Mouse (Mus musculus) frontal cortex, postnatal 36 days (tissue): ENCODE data around the gene Notch3.
"Not testable (repeated sequence)": the region's sequence is repeated elsewhere in the genome, so short reads cannot be mapped to it uniquely, and the experiment has no call there.

ENCODE experiments used
- DNase-seq, 2 experiments: peaks; one replicate each; pipeline ENCODE4 v3.0.0; 2022; ENCODE audit warnings: low spot score in 2 of 2

Gene Notch3

DNA sequence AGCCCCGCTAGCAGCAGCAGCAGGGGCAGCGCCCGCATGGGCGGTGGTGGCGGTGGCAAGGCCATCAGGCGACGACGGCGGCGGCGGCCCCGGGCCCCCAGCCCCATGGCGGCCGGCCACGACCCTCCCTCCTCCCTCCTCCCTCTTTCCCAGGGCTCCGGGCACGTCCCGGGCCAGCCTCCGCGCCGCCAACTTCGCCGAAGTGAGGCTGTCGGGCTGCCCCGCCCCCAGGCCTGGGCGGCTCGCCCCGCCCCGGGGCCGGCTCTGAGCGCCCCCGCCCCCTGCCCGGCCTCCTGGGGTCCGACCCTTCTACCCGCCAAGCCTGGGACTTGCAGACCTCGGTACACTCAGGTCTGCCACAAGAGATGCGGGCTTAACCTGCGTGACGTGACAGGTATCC is at the start of gene Notch3:
Gene Notch3, minus strand, starts transcription at position 166 of the 400 bp plus-strand sequence.
- DNase-seq = no peak

DNA sequence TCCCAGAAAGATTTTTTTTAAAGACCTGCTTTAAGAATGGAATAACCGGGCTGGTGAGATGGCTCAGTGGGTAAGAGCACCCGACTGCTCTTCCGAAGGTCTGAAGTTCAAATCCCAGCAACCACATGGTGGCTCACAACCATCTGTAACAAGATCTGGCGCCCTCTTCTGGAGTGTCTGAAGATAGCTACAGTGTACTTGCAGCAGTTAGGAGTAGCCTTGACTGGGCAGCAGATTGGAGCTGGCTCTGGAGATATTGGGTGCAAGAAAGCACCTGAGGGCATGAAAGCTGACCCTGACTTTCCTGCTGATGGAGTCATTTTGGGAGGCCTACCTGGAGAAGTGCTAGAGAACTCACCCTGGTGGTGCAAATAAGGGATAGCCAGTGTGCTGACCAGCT is 48.9 kb upstream of the Notch3 start:
- not testable (repeated sequence) for DNase-seq

DNA sequence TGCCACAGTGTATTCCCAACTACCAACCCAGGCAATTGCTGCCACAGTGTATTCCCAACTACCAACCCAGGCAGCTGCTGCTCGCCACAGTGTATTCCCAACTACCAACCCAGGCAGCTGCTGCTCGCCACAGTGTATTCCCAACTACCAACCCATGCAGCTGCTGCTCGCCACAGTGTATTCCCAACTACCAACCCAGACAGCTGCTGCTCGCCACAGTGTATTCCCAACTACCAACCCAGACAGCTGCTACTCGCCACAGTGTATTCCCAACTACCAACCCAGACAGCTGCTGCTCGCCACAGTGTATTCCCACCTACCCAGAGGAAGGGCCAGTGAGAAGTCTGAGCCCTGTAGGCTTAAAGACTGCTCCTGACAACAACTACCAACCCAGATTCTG is 44.9 kb upstream of the Notch3 start:
- not testable (repeated sequence) for DNase-seq

- peak; percentile 52 to 71 for DNase-seq
These were observed 43.1 kb upstream of the Notch3 start for GRCm38 (mm10) chr17:32209752-32210151.

DNA sequence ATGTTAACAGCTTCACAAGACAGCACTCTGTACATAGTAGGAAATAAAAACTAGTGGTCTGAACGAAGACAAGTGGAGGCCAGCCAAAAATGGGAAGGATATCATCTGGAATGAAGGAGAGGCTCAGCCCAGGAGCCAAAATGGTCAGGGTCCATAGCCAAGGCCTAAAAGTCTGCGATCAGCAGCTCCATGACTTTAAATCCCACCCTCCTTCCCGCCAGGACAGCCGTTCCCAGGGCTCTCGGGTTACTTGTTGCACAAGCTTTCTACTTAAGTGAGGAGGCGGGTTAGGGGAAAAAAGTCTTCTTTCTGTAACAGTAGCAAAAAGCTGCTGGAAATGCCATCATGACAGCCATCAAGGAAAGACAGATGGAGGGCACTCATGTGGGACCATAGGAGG is 42.5 kb upstream of the Notch3 start:
- no peak for DNase-seq

DNA sequence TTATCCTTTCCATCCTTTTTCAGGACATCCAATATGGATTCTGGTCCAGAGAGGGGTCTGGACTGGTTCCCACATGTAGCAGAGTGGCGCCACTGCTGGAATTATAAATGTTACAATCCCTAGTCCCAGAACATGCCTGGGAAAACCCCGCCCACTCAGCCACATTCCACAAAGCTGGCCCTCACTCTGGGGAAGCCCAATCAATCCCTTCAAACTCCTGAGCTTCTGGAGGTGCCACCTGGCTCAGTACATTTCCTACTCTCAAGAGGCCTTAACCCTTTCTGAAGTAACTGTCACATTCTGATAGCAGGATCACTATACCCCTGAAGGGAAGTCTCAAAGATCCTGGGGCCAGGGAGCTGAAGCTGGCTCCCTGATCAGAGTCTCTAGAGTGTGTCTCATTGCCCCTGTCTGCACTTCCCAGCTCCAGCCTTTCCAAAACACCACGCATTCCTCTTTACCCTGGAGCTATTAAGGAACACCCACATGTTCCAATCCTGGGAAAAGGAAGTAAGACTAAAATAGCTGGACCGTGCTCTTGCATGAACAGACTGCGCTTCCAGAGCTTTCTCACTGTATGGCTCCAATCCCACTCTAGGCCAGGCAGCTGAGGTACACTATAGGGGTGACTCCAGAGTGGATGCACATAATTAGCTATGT is 41.1 kb upstream of the Notch3 start:
- DNase-seq = peak; percentile 22 to 28

- no peak for DNase-seq
These were observed 38.7 kb upstream of the Notch3 start for GRCm38 (mm10) chr17:32205345-32205744.

DNA sequence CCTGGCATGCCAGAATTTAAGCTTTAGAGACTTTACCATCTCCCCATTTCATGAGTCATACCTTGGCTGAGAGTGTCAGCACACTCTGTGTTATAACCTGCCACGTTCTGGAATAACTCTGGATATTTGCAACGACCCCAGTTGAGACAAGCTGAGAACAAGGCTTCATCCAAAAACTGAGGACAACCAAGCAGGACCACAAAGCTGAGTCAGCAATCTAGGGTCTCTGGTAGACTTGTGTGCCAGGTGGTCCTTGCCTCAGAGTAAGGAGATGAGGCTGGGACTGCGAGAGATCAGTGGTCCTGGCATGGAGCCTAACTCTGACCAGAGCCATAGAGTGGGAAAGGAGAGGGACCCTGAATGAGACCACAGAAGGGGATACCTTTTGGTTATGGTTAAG is 36.3 kb upstream of the Notch3 start:
- no peak for DNase-seq

GRCm38 (mm10) chr17:32201086-32201485 is 34.4 kb upstream of the Notch3 start:
- DNase-seq = no peak

DNA sequence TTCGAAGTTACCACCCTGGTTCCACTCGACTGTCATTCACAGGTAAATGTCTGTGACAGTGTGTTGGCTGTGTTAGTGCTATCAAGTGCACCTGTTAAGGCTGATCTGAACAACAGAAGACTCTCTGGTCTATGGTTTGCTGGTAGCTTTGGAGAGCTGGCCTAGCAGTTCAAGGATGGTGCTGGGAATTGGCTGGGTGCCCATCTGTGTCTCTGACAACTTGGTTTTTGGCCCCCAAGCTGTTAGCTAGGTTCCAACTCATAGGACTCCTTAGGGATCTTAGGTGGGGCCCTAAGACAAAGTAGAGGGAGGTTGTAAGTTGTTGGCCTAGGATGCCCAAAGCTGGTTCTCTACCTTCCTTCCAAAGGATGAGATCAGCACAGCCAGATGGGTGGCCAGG is 33.1 kb upstream of the Notch3 start:
- no peak for DNase-seq

- no peak for DNase-seq
These were observed 30.5 kb upstream of the Notch3 start for GRCm38 (mm10) chr17:32197156-32197555.

DNA sequence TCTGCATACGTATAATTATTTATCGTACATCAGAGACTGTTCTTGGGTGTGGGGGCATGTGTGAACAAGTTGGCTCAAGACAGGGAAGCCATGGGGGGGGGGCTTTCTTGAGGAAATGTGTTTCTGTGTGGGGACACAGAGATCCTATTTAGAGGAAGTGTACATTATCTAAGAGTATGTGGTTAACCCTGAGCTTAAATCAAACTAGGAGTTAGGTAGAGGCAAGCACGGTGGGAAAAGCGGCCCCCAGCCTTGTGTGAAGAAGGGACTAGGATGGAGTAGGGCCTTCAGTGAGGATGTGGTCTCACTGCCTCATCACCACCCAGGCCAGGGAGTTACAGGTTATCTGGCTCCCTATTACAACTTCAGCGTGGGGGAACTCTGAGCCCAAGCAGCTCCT is 29.1 kb upstream of the Notch3 start:
- DNase-seq = no peak

DNA sequence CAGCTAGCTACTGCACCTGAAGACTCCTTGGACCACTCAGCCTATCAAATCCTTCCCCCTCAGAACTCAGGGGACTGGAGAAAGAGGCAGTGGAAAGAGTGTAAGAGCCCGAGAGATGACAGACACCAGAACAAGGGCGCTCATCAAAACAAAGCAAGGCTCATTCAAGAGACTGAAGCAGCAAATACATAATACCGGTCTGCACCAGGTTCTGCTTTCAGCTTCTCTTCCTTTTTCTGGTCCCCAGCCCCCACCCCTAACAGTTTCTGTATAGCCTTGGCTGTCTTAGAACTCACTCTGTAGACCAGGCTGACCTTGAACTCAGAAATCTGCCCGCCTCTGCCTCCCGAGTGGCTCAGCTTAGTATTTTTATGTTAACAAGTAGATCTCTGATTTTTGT is 26.4 kb upstream of the Notch3 start:
- no peak for DNase-seq

- DNase-seq = no peak
These were observed 23.2 kb upstream of the Notch3 start for GRCm38 (mm10) chr17:32189850-32190249.

GRCm38 (mm10) chr17:32188863-32189636 is 22.4 kb upstream of the Notch3 start, which contains the start of gene Ephx3:
Gene Ephx3, minus strand, starts transcription at chr17:32189549.
- DNase-seq = no peak

GRCm38 (mm10) chr17:32183017-32183416 is 16.4 kb upstream of the Notch3 start:
- no peak for DNase-seq

- no peak for DNase-seq
These were observed 13.2 kb upstream of the Notch3 start for GRCm38 (mm10) chr17:32179621-32180491.

DNA sequence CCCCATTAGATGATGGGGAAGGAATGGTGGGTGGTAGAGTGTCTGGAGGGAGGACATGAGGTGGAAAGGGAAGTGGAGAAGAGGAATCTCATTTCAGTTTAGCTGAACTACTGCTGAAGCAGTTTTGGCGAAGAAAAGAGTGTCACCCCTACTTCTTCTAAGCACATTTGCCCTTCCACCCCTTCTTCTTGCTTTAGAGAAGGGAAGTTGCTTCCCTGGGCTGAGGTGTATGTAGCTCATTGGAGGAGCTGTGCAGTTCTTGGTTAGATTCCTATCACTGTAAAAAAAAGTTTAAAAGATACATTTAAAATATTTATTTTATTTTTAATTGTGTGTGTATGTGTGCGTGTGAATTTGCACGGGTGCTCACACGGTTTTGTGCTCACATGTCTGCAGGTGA is 10.3 kb upstream of the Notch3 start:
- no peak for DNase-seq

GRCm38 (mm10) chr17:32173166-32173565 is 6.5 kb upstream of the Notch3 start:
- no peak for DNase-seq

DNA sequence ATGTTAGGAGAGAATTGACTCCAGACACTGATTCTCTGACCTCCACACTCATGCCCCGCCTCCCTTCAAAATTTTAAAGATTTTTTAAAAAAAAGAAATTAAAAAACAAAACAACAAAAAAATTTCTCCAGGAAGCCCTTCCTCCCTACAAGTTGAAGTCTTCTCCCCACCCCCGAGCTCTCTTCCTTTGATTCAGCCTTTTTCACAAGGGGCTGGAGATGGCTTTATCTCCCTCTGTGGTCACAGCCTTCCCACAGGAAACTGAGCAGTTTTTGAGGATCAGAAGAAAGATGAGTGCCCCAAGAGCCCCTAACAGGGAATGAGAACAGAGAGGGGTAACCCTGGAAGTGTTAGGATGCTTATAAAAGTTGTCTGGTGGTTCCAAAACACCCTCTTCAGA is 5.8 kb upstream of the Notch3 start:
- no peak for DNase-seq

GRCm38 (mm10) chr17:32169518-32170225 is 3.0 kb upstream of the Notch3 start:
- no peak for DNase-seq
